Mouse (Mus musculus): ENCODE results near the gene Fastk. TPM values are rescaled to one million over a fixed set of nuclear protein-coding genes. Genes with fewer than 3 reads are reported as not detected.
A peak's percentile ranks its signal among the peaks of the same experiment; 100 is the strongest.

Gene Fastk
- polyA plus RNA-seq, 1 experiment, result 152 TPM

DNA sequence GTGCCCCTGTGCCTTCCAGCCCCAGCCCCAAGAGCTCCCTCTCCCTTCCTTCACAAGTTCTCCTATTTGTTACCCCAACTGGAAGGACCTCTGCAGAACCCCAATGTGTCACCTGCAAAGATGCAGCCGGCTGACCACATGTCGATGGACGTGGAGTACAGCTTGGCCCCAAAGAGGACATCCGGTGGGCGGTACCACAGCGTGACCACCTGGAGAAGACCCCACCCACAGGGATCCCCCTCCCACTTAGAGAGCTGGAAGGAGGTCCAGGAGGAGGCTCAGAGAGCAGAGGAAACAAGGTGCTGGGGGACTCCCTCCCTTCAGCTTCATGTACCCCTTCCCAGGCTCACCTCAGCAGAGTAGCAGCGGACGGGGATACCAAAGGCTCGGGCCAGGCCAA lies 24.7 kb downstream of the Fastk start:
- no peak for DNase-seq (ENCODE audit: low read depth)
- TF ChIP-seq CTCF (IDR thresholded peaks at IDR 0.05; ENCODE audit: borderline replicate concordance, extremely low read depth, insufficient read depth, insufficient read length) (no peak), POLR2A (IDR thresholded peaks at IDR 0.05; ENCODE audit: borderline replicate concordance, extremely low read depth, insufficient read depth, insufficient read length, poor library complexity, severe bottlenecking) (no peak)

DNA sequence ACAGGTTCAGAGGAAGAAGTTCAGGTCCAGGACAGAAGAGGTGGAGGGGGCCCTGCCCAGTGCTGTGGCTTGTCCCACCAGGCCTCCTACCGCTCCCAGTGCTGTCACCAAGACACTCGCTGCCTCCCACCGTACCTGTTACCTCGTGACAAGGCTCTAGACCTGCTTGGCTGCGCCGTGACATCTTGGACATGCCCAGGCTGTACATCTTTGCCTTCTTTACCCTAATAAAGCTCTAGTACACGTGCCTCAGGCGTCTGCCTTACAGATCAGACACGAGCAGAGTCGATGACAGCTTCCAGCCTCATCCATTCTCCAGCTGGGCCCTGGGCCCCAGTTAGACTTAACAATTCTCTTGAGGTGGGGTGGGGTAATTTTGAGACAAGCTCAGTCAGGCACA lies 27.5 kb downstream of the Fastk start:
- DNase-seq (ENCODE audit: low read depth), result no peak
- no peak for TF ChIP-seq CTCF (IDR thresholded peaks at IDR 0.05; ENCODE audit: borderline replicate concordance, extremely low read depth, insufficient read depth, insufficient read length)

DNA sequence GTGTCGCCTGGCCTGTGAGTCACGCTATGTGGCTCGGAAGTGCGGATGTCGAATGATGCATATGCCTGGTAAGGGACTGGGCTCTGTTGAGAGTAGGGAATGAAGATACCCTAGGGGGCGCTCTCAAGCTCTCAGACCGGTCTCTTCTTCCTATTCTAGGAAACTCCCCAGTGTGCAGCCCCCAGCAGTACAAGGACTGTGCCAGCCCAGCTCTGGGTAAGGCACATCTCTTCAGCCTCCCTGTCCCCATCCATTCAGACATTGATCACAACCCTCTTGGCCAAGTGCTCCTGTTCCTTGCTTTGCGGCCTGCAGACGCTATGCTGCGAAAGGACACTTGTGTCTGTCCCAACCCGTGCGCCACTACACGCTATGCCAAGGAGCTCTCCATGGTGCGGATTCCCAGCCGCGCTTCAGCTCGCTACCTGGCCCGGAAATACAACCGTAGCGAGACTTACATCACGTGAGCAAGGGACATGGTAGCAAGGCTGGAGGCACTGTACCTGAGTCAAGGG lies 28.8 kb downstream of the Fastk start:
- DNase-seq (ENCODE audit: low read depth), result peak; percentile 74

DNA sequence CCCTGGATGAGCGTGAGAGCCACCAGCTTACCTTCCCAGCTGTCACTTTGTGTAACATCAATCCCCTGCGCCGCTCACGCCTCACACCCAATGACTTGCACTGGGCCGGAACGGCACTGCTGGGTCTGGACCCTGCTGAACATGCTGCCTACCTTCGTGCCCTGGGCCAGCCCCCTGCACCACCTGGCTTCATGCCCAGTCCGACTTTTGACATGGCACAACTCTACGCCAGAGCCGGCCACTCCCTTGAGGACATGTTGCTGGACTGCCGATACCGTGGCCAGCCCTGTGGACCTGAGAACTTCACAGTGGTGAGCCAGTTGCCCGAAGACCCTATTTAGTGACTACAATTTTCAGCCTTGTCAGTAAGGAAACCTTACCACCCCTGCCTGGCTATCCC lies 31.1 kb downstream of the Fastk start:
- DNase-seq (ENCODE audit: low read depth), result no peak
- TF ChIP-seq CTCF (IDR thresholded peaks at IDR 0.05; ENCODE audit: borderline replicate concordance, extremely low read depth, insufficient read depth, insufficient read length) (no peak), POLR2A (IDR thresholded peaks at IDR 0.05; ENCODE audit: borderline replicate concordance, extremely low read depth, insufficient read depth, insufficient read length, poor library complexity, severe bottlenecking) (no peak)

More for the DNA sequence above, 28.8 kb downstream of the Fastk start:
- TF ChIP-seq POLR2A (IDR thresholded peaks at IDR 0.05; ENCODE audit: borderline replicate concordance, extremely low read depth, insufficient read depth, insufficient read length, poor library complexity, severe bottlenecking), result no peak
- TF ChIP-seq CTCF (IDR thresholded peaks at IDR 0.05; ENCODE audit: borderline replicate concordance, extremely low read depth, insufficient read depth, insufficient read length), result peak; percentile 71

DNA sequence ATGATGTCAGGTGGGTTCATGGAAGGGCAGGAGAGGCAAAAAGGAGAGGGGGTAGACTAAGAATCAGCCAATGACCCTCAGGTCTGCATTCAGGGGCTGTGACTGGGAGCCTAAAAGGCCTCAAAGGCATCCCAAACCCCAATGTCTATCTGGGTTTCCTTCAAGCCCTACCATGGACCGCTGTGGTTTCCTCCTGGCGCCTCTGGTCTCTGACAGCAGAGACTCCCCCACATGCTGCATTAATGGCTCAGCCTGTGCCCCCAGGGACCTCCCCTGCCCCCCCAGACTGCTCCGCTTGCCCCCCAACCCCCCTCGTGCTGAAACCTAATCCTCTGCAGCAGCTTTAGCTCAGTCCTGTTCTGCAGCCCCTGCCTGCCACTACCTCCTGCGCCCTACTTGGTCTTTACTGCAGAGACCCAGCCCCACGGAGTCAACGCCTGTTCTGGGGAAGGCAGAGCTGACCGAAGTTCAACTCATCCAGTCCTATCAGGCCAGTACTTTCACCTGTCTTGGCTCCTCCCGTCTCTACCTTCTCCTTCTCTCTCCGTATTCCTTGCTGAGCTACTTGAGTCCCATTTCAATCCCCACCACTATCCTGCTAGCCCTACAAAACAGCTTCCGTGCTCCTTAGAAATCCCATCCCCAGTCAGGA lies 31.9 kb downstream of the Fastk start, which contains the start of gene Asic3:
TSS of gene Asic3 (plus strand) at position 351 of the 652 bp plus-strand sequence.
- no peak for DNase-seq (ENCODE audit: low read depth)
- TF ChIP-seq CTCF (IDR thresholded peaks at IDR 0.05; ENCODE audit: borderline replicate concordance, extremely low read depth, insufficient read depth, insufficient read length), result no peak
- TF ChIP-seq POLR2A (IDR thresholded peaks at IDR 0.05; ENCODE audit: borderline replicate concordance, extremely low read depth, insufficient read depth, insufficient read length, poor library complexity, severe bottlenecking), result no peak

DNA sequence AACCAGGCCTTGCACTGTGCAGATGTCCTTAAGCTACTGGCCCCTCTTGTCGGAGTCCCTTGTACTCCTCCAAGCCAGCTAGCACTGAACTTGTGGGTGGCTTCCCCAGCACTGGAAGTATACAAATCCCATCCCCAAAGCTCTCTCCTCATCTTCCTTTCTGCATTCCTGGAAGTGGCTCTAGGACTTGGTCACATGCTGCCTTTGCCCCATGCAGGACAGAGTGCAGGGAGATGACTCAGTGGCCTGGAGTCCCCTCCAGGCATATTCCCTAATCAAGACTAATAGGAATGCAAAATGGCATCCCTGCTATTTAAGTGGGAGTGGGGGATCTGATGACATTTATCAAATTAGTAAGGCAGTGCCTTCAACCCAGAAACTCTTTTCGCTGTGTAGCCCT lies 33.0 kb downstream of the Fastk start:
- no peak for DNase-seq (ENCODE audit: low read depth)
- TF ChIP-seq POLR2A (IDR thresholded peaks at IDR 0.05; ENCODE audit: borderline replicate concordance, extremely low read depth, insufficient read depth, insufficient read length, poor library complexity, severe bottlenecking), result no peak
- no peak for TF ChIP-seq CTCF (IDR thresholded peaks at IDR 0.05; ENCODE audit: borderline replicate concordance, extremely low read depth, insufficient read depth, insufficient read length)

DNA sequence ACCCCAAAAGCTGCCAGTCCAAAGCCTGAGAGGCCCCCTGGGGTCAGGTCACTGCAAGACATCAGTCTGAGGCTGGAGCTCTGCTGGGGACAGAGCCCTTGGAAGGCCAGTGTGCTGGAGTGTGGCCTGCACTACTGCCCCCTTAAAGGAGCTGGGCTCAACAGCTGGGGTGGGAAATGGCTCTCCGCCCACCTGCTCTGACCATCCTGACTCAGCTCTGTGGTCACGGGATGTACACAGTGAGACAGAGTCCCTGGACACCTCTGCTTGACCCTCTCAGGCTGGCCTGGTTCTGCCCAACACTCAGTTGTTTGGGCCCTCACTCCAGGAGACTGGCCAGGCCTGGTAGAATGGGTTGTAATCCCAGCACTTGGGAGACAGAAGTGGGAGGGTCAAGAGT lies 35.6 kb downstream of the Fastk start:
- TF ChIP-seq CTCF (IDR thresholded peaks at IDR 0.05; ENCODE audit: borderline replicate concordance, extremely low read depth, insufficient read depth, insufficient read length) (no peak), POLR2A (IDR thresholded peaks at IDR 0.05; ENCODE audit: borderline replicate concordance, extremely low read depth, insufficient read depth, insufficient read length, poor library complexity, severe bottlenecking) (no peak)
- DNase-seq (ENCODE audit: low read depth), result no peak

DNA sequence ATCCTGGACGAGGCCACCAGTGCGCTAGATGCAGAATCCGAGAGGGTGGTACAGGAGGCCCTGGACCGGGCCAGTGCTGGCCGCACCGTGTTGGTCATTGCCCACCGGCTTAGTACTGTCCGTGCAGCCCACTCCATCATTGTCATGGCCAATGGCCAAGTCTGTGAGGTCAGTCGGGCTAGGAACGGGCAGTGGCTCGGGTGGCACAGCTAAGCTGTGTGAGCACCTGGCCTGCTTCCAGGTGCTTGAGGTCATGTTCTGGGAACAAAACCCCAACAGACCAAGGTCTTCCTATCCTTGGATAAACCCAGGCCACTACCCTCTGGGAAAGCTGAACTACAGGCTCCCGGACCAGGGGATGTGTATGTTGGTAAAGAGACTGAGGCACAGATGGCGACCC lies 36.4 kb downstream of the Fastk start:
- no peak for DNase-seq (ENCODE audit: low read depth)
- TF ChIP-seq CTCF (IDR thresholded peaks at IDR 0.05; ENCODE audit: borderline replicate concordance, extremely low read depth, insufficient read depth, insufficient read length), result no peak
- TF ChIP-seq POLR2A (IDR thresholded peaks at IDR 0.05; ENCODE audit: borderline replicate concordance, extremely low read depth, insufficient read depth, insufficient read length, poor library complexity, severe bottlenecking), result no peak

DNA sequence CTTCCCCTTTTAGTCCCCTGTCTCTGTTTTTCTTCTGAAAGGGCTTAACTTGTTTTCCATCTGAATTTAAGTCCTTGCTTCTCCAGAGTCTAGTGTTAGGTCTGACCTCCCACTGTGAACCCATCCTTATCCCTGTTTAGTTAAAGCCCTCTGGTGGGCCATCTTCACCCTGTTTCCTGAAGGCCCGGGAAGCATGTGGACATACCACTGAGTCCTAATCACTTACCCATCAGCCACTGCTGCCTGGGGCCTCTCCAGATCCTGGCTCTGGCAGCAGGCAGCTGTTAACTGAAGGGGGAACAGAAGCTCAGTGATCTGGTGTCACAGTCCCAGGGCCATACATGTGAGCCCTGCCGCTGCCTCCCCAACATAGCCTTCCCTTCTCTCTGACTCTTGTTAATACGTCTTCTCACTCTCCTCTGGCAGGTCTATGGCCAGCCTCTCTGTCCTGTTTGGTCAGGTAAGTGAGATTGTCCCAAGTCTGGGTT lies 39.7 kb downstream of the Fastk start:
- TF ChIP-seq POLR2A (IDR thresholded peaks at IDR 0.05; ENCODE audit: borderline replicate concordance, extremely low read depth, insufficient read depth, insufficient read length, poor library complexity, severe bottlenecking) (no peak), CTCF (IDR thresholded peaks at IDR 0.05; ENCODE audit: borderline replicate concordance, extremely low read depth, insufficient read depth, insufficient read length) (no peak)

DNA sequence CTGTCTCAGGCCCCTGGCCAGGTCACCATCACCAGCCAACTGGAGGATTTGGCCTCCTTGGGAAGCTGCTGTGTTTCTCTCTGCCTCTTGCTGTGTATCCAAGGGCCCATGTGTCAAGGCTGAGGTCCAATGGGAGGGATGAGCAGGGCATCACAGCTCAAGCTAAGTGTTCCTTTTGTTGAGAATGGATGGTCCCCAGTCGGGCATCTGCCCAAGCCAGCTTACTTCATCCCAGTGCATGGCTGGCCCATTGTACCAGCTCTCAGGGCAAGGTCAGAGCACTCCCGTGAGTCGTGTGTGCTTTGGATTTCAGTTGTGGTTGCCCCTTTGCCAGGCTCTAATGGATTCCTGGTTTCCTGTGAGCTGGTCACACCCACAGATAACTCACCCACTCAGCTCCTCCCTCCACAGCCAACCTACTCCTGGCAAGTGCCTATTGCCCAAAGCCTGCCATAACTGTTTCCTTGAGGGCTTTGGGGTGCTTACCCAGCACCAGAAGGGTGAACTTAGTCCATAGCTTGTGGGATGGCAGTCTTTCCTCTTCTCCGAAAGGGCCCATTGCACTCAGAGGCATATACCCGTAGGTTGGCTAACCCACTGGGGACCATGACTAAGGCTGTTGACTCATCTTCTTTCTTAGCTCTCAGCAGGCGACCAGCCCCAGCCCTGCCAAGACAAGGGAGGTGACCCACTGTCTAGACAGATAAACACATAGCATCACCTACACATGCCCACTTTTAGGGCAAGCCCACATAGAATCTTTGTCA lies 40.3 kb downstream of the Fastk start:
- TF ChIP-seq CTCF (IDR thresholded peaks at IDR 0.05; ENCODE audit: borderline replicate concordance, extremely low read depth, insufficient read depth, insufficient read length) (no peak), POLR2A (IDR thresholded peaks at IDR 0.05; ENCODE audit: borderline replicate concordance, extremely low read depth, insufficient read depth, insufficient read length, poor library complexity, severe bottlenecking) (no peak)
- DNase-seq (ENCODE audit: low read depth), result no peak

More for the DNA sequence above, 39.7 kb downstream of the Fastk start:
- DNase-seq (ENCODE audit: low read depth), result no peak

DNA sequence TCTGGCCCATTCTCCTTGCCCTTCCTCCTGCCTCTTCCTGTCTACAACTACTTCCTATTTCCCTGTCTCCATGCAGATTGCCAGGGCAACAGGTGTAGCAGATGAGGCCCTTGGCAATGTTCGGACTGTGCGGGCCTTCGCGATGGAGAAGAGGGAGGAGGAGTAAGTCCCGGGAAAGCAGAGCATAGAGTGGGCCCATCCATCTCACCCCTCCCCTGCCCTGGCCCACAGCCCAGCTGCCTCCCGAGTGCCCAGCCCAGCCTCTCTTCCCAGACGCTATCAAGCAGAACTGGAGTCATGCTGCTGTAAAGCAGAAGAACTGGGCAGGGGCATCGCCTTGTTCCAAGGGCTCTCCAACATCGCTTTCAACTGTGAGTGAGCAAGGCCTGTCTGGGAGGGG lies 43.1 kb downstream of the Fastk start:
- no peak for TF ChIP-seq POLR2A (IDR thresholded peaks at IDR 0.05; ENCODE audit: borderline replicate concordance, extremely low read depth, insufficient read depth, insufficient read length, poor library complexity, severe bottlenecking)
- TF ChIP-seq CTCF (IDR thresholded peaks at IDR 0.05; ENCODE audit: borderline replicate concordance, extremely low read depth, insufficient read depth, insufficient read length), result no peak
- DNase-seq (ENCODE audit: low read depth), result peak; percentile 40
